Mouse (Mus musculus): Measurements from ENCODE around the gene Rbbp5. TPM values are rescaled to one million over a fixed set of nuclear protein-coding genes. Genes with fewer than 3 reads are reported as not detected.
A peak's percentile ranks its signal among the peaks of the same experiment; 100 is the strongest.

The Rbbp5 gene
- polyA plus RNA-seq, 1 experiment from 2014 or later = 36.4 TPM

- ATAC-seq = peak; percentile 46
- Histone ChIP-seq H3K27me3 (replicated peaks; ENCODE audit: control insufficient read depth, insufficient read depth, low read length) (no peaks in the 10 kb centered on the region), H3K36me3 (ENCODE audit: control insufficient read depth, insufficient read depth, low read length) (peaks cover 10% of the 10 kb centered on the region), H3K9me3 (ENCODE audit: control insufficient read depth, low read length) (no peaks in the 10 kb centered on the region), H3K4me1 (ENCODE audit: control insufficient read depth, insufficient read depth, low read depth, low read length) (0 out of 2 replicates have a peak, but pooled peaks cover 2% of the 10 kb centered on the region), H3K4me2 (ENCODE audit: low read length) (no peak overlapping the region), H3K27ac (ENCODE audit: low read depth, low read length) (peak overlapping the region; percentile 57), H3K4me3 (ENCODE audit: low read length) (no peak overlapping the region), H3K9ac (ENCODE audit: low read depth, low read length) (peak overlapping the region; percentile 13; the same call in 1 of the 2 replicates)
- 40% methylated on average over 8 of the region's 8 CpGs for WGBS
These were observed 34.4 kb downstream of the Rbbp5 start for GRCm38 (mm10) chr1:132511521-132511920.

- 0 out of 2 replicates have a peak, but pooled peaks cover 2% of the 10 kb centered on the region for H3K4me1 ChIP-seq (ENCODE audit: control insufficient read depth, insufficient read depth, low read depth, low read length)
- H3K9ac ChIP-seq (ENCODE audit: low read depth, low read length) = no peak overlapping the region
- ATAC-seq = no peak
- H3K9me3 ChIP-seq (ENCODE audit: control insufficient read depth, low read length) = no peaks in the 10 kb centered on the region
- 76% methylated on average over 8 of the region's 8 CpGs for WGBS
- H3K4me2 ChIP-seq (ENCODE audit: low read length) = no peak overlapping the region
- H3K36me3 ChIP-seq (ENCODE audit: control insufficient read depth, insufficient read depth, low read length) = peaks cover 13% of the 10 kb centered on the region
- H3K27me3 ChIP-seq (replicated peaks; ENCODE audit: control insufficient read depth, insufficient read depth, low read length) = no peaks in the 10 kb centered on the region
- no peak overlapping the region for H3K4me3 ChIP-seq (ENCODE audit: low read length)
- H3K27ac ChIP-seq (ENCODE audit: low read depth, low read length) = no peak overlapping the region
These were observed 34.9 kb downstream of the Rbbp5 start for GRCm38 (mm10) chr1:132512106-132512505.

GRCm38 (mm10) chr1:132515339-132515738, 38.2 kb downstream of the Rbbp5 start:
- Histone ChIP-seq H3K4me1 (ENCODE audit: control insufficient read depth, insufficient read depth, low read depth, low read length) (0 out of 2 replicates have a peak, but pooled peaks cover 2% of the 10 kb centered on the region), H3K9me3 (ENCODE audit: control insufficient read depth, low read length) (no peaks in the 10 kb centered on the region), H3K4me2 (ENCODE audit: low read length) (no peak overlapping the region), H3K27ac (ENCODE audit: low read depth, low read length) (no peak overlapping the region), H3K27me3 (replicated peaks; ENCODE audit: control insufficient read depth, insufficient read depth, low read length) (no peaks in the 10 kb centered on the region), H3K36me3 (ENCODE audit: control insufficient read depth, insufficient read depth, low read length) (peaks cover 9% of the 10 kb centered on the region), H3K9ac (ENCODE audit: low read depth, low read length) (no peak overlapping the region), H3K4me3 (ENCODE audit: low read length) (no peak overlapping the region)
- WGBS = 87% methylated on average over 12 of the region's 12 CpGs
- ATAC-seq = no peak

- no peak overlapping the region for H3K4me3 ChIP-seq (ENCODE audit: low read length)
- H3K9me3 ChIP-seq (ENCODE audit: control insufficient read depth, low read length) = no peaks in the 10 kb centered on the region
- no peak overlapping the region for H3K27ac ChIP-seq (ENCODE audit: low read depth, low read length)
- H3K4me1 ChIP-seq (ENCODE audit: control insufficient read depth, insufficient read depth, low read depth, low read length) = no peaks in the 10 kb centered on the region
- 89% methylated on average over 11 of the region's 11 CpGs for WGBS
- ATAC-seq = no peak
- peaks cover 16% of the 10 kb centered on the region for H3K36me3 ChIP-seq (ENCODE audit: control insufficient read depth, insufficient read depth, low read length)
- H3K27me3 ChIP-seq (replicated peaks; ENCODE audit: control insufficient read depth, insufficient read depth, low read length) = no peaks in the 10 kb centered on the region
- no peak overlapping the region for H3K4me2 ChIP-seq (ENCODE audit: low read length)
- no peak overlapping the region for H3K9ac ChIP-seq (ENCODE audit: low read depth, low read length)
These were observed 39.6 kb downstream of the Rbbp5 start for GRCm38 (mm10) chr1:132516776-132517175.

- no peaks in the 10 kb centered on the region for H3K9me3 ChIP-seq (ENCODE audit: control insufficient read depth, low read length)
- H3K27ac ChIP-seq (ENCODE audit: low read depth, low read length) = no peak overlapping the region
- peaks cover 26% of the 10 kb centered on the region for H3K36me3 ChIP-seq (ENCODE audit: control insufficient read depth, insufficient read depth, low read length)
- no peak overlapping the region for H3K4me3 ChIP-seq (ENCODE audit: low read length)
- H3K9ac ChIP-seq (ENCODE audit: low read depth, low read length) = no peak overlapping the region
- ATAC-seq = no peak
- H3K4me2 ChIP-seq (ENCODE audit: low read length) = no peak overlapping the region
- no peaks in the 10 kb centered on the region for H3K27me3 ChIP-seq (replicated peaks; ENCODE audit: control insufficient read depth, insufficient read depth, low read length)
- WGBS = 78% methylated on average over 18 of the region's 18 CpGs
- no peaks in the 10 kb centered on the region for H3K4me1 ChIP-seq (ENCODE audit: control insufficient read depth, insufficient read depth, low read depth, low read length)
These were observed 41.5 kb downstream of the Rbbp5 start for GRCm38 (mm10) chr1:132518621-132519020.

- H3K4me2 ChIP-seq (ENCODE audit: low read length) = no peak overlapping the region
- no peak overlapping the region for H3K27ac ChIP-seq (ENCODE audit: low read depth, low read length)
- 92% methylated on average over 11 of the region's 11 CpGs for WGBS
- no peak overlapping the region for H3K9ac ChIP-seq (ENCODE audit: low read depth, low read length)
- no peak for ATAC-seq
- H3K36me3 ChIP-seq (ENCODE audit: control insufficient read depth, insufficient read depth, low read length) = peaks cover 26% of the 10 kb centered on the region
- H3K4me3 ChIP-seq (ENCODE audit: low read length) = no peak overlapping the region
- no peaks in the 10 kb centered on the region for H3K4me1 ChIP-seq (ENCODE audit: control insufficient read depth, insufficient read depth, low read depth, low read length)
- no peaks in the 10 kb centered on the region for H3K27me3 ChIP-seq (replicated peaks; ENCODE audit: control insufficient read depth, insufficient read depth, low read length)
- no peaks in the 10 kb centered on the region for H3K9me3 ChIP-seq (ENCODE audit: control insufficient read depth, low read length)
These were observed 42.6 kb downstream of the Rbbp5 start for GRCm38 (mm10) chr1:132519734-132520133.

GRCm38 (mm10) chr1:132520764-132521163, 43.6 kb downstream of the Rbbp5 start:
- peaks cover 19% of the 10 kb centered on the region for H3K36me3 ChIP-seq (ENCODE audit: control insufficient read depth, insufficient read depth, low read length)
- no peak overlapping the region for H3K27ac ChIP-seq (ENCODE audit: low read depth, low read length)
- H3K9ac ChIP-seq (ENCODE audit: low read depth, low read length) = no peak overlapping the region
- H3K27me3 ChIP-seq (replicated peaks; ENCODE audit: control insufficient read depth, insufficient read depth, low read length) = no peaks in the 10 kb centered on the region
- WGBS = 33% methylated on average over 2 of the region's 6 CpGs
- H3K4me2 ChIP-seq (ENCODE audit: low read length) = no peak overlapping the region
- no peaks in the 10 kb centered on the region for H3K9me3 ChIP-seq (ENCODE audit: control insufficient read depth, low read length)
- peaks cover 3% of the 10 kb centered on the region for H3K4me1 ChIP-seq (ENCODE audit: control insufficient read depth, insufficient read depth, low read depth, low read length)
- no peak for ATAC-seq
- no peak overlapping the region for H3K4me3 ChIP-seq (ENCODE audit: low read length)

GRCm38 (mm10) chr1:132523048-132523447, 45.9 kb downstream of the Rbbp5 start:
- Histone ChIP-seq H3K9ac (ENCODE audit: low read depth, low read length) (no peak overlapping the region), H3K4me1 (ENCODE audit: control insufficient read depth, insufficient read depth, low read depth, low read length) (peaks cover 7% of the 10 kb centered on the region), H3K27ac (ENCODE audit: low read depth, low read length) (no peak overlapping the region), H3K4me2 (ENCODE audit: low read length) (no peak overlapping the region), H3K9me3 (ENCODE audit: control insufficient read depth, low read length) (no peaks in the 10 kb centered on the region), H3K27me3 (replicated peaks; ENCODE audit: control insufficient read depth, insufficient read depth, low read length) (no peaks in the 10 kb centered on the region), H3K4me3 (ENCODE audit: low read length) (no peak overlapping the region), H3K36me3 (ENCODE audit: control insufficient read depth, insufficient read depth, low read length) (peaks cover 19% of the 10 kb centered on the region)
- ATAC-seq = no peak
- WGBS = 69% methylated on average over 8 of the region's 8 CpGs

- Histone ChIP-seq H3K4me3 (ENCODE audit: low read length) (no peak overlapping the region), H3K27me3 (replicated peaks; ENCODE audit: control insufficient read depth, insufficient read depth, low read length) (no peaks in the 10 kb centered on the region), H3K36me3 (ENCODE audit: control insufficient read depth, insufficient read depth, low read length) (peaks cover 19% of the 10 kb centered on the region), H3K4me1 (ENCODE audit: control insufficient read depth, insufficient read depth, low read depth, low read length) (peaks cover 7% of the 10 kb centered on the region), H3K9ac (ENCODE audit: low read depth, low read length) (no peak overlapping the region), H3K4me2 (ENCODE audit: low read length) (no peak overlapping the region), H3K27ac (ENCODE audit: low read depth, low read length) (no peak overlapping the region), H3K9me3 (ENCODE audit: control insufficient read depth, low read length) (no peaks in the 10 kb centered on the region)
- ATAC-seq = no peak
- WGBS = 32% methylated on average over 4 of the region's 4 CpGs
These were observed 46.8 kb downstream of the Rbbp5 start for GRCm38 (mm10) chr1:132523920-132524319.

- Histone ChIP-seq H3K9ac (ENCODE audit: low read depth, low read length) (peak overlapping the region; percentile 57), H3K27ac (ENCODE audit: low read depth, low read length) (peak overlapping the region; percentile 60), H3K4me1 (ENCODE audit: control insufficient read depth, insufficient read depth, low read depth, low read length) (peaks cover 11% of the 10 kb centered on the region), H3K36me3 (ENCODE audit: control insufficient read depth, insufficient read depth, low read length) (peaks cover 19% of the 10 kb centered on the region), H3K4me2 (ENCODE audit: low read length) (no peak overlapping the region), H3K9me3 (ENCODE audit: control insufficient read depth, low read length) (no peaks in the 10 kb centered on the region), H3K27me3 (replicated peaks; ENCODE audit: control insufficient read depth, insufficient read depth, low read length) (no peaks in the 10 kb centered on the region), H3K4me3 (ENCODE audit: low read length) (no peak overlapping the region)
- ATAC-seq = peak; percentile 79
- WGBS = 6% methylated on average over 10 of the region's 10 CpGs
These were observed 48.7 kb downstream of the Rbbp5 start for GRCm38 (mm10) chr1:132525832-132526231.

Data from hindbrain, embryonic 16.5 days (tissue).